Mouse (Mus musculus) CH12.LX (cell line): ENCODE results near the gene Iqcc. TPM values are rescaled to one million over a fixed set of nuclear protein-coding genes. Genes with fewer than 3 reads are reported as not detected.

Experiments used
- DNase-seq: peaks from one replicate; pipeline ENCODE4 v3.0.0-alpha.2; 2013; ENCODE audit errors: extremely low read depth
- H3K27ac ChIP-seq: 2 replicates; pipeline ENCODE4 v1.5.1; 2012; ENCODE audit warnings: low read depth, mild to moderate bottlenecking, control low read depth, moderate library complexity; ENCODE audit not compliant: insufficient read depth
- H3K27me3 ChIP-seq: replicated peaks from 2 replicates; pipeline ENCODE3; 2012; ENCODE audit warnings: inconsistent platforms
- H3K36me3 ChIP-seq, 2 experiments: replicated peaks in 1 of 2; 2 replicates each; pipeline versions ENCODE3 to v1.6.1; 2012; ENCODE audit warnings: inconsistent platforms in 1 of 2, low read length in 1 of 2, mild to moderate bottlenecking in 1 of 2, mixed read lengths in 1 of 2, moderate library complexity in 1 of 2; ENCODE audit not compliant: control insufficient read depth in 1 of 2, insufficient read depth in 1 of 2
- H3K4me1 ChIP-seq, 2 experiments: 2 replicates each; pipeline ENCODE4 v1.6.1; 2012; ENCODE audit warnings: inconsistent platforms in 1 of 2, moderate library complexity in 1 of 2; ENCODE audit not compliant: insufficient read depth in 2 of 2, control insufficient read depth in 1 of 2
- H3K4me2 ChIP-seq: 2 replicates; pipeline ENCODE4 v1.6.1; 2012; ENCODE audit warnings: low read depth, mild to moderate bottlenecking, control low read depth; ENCODE audit not compliant: poor library complexity, insufficient read depth, severe bottlenecking
- H3K4me3 ChIP-seq, 3 experiments: fragments of 150-350 bp in 1 of 3; sonication (generic) in 1 of 3; replicated peaks in 1 of 3; 2 replicates each; pipeline versions ENCODE3 to v1.5.1; 2011 to 2012; ENCODE audit warnings: low read depth in 2 of 3, low read length in 2 of 3, mild to moderate bottlenecking in 2 of 3, moderate library complexity in 2 of 3, control low read depth in 1 of 3, improper control_type of control experiment in 1 of 3, inconsistent platforms in 1 of 3, mixed read lengths in 1 of 3; ENCODE audit not compliant: poor library complexity in 1 of 3
- H3K79me2 ChIP-seq: replicated peaks from 2 replicates; pipeline ENCODE4 v1.6.1; 2012; ENCODE audit warnings: mild to moderate bottlenecking, moderate library complexity; ENCODE audit not compliant: control insufficient read depth, poor library complexity, insufficient read depth, severe bottlenecking; ENCODE audit errors: extremely low read depth
- H3K9ac ChIP-seq: 2 replicates; pipeline ENCODE4 v1.6.1; 2012; ENCODE audit warnings: low read depth, mild to moderate bottlenecking, control low read depth, moderate library complexity; ENCODE audit not compliant: insufficient read depth
- H3K9me3 ChIP-seq: replicated peaks from 2 replicates; pipeline ENCODE3; 2012; ENCODE audit warnings: low read length, inconsistent platforms, mixed read lengths
- BHLHE40 ChIP-seq: IDR thresholded peaks from 2 replicates; pipeline ENCODE4 v1.6.1; 2011; ENCODE audit warnings: mild to moderate bottlenecking, low read depth, low read length, improper control_type of control experiment
- CHD1 ChIP-seq: IDR thresholded peaks from 2 replicates; pipeline ENCODE4 v1.6.1; 2012; ENCODE audit warnings: low read depth, low read length, improper control_type of control experiment, inconsistent platforms
- CHD2 ChIP-seq: IDR thresholded peaks from 2 replicates; pipeline ENCODE4 v1.6.1; 2011; ENCODE audit warnings: low read length, improper control_type of control experiment
- CTCF ChIP-seq, 2 experiments: IDR thresholded peaks in 1 of 2; conservative IDR thresholded peaks in 1 of 2; 2 replicates each; pipeline ENCODE4 v1.5.1; 2011 to 2012; ENCODE audit warnings: low read depth in 2 of 2, low read length in 2 of 2, improper control_type of control experiment in 1 of 2, inconsistent platforms in 1 of 2, mild to moderate bottlenecking in 1 of 2, moderate library complexity in 1 of 2
- E2F4 ChIP-seq: IDR thresholded peaks from 2 replicates; pipeline ENCODE4 v1.6.1; 2011; ENCODE audit warnings: low read depth, low read length, improper control_type of control experiment; ENCODE audit not compliant: insufficient replicate concordance
- ELF1 ChIP-seq: IDR thresholded peaks from 2 replicates; pipeline ENCODE4 v1.6.1; 2014; ENCODE audit warnings: low read depth, mild to moderate bottlenecking, inconsistent platforms, low read length, improper control_type of control experiment
- EP300 ChIP-seq: IDR thresholded peaks from 2 replicates; pipeline ENCODE4 v1.6.1; 2011; ENCODE audit warnings: low read length, improper control_type of control experiment
- ETS1 ChIP-seq: conservative IDR thresholded peaks from 2 replicates; pipeline ENCODE4 v1.6.1; 2012; ENCODE audit warnings: low read depth, mild to moderate bottlenecking, inconsistent platforms, low read length, improper control_type of control experiment, moderate library complexity
- GABPA ChIP-seq: IDR thresholded peaks from 2 replicates; pipeline ENCODE4 v1.6.1; 2012; ENCODE audit warnings: low read depth, low read length, improper control_type of control experiment, inconsistent platforms; ENCODE audit not compliant: insufficient replicate concordance
- HCFC1 ChIP-seq: IDR thresholded peaks from 2 replicates; pipeline ENCODE4 v1.6.1; 2012; ENCODE audit warnings: low read depth, mild to moderate bottlenecking, inconsistent platforms, low read length, improper control_type of control experiment
- IRF4 ChIP-seq: IDR thresholded peaks from 2 replicates; pipeline ENCODE4 v1.6.1; 2014; ENCODE audit warnings: low read depth, mild to moderate bottlenecking, inconsistent platforms, low read length, improper control_type of control experiment
- JUN ChIP-seq: IDR thresholded peaks from 2 replicates; pipeline ENCODE4 v1.6.1; 2011; ENCODE audit warnings: low read depth, mild to moderate bottlenecking, low read length, improper control_type of control experiment, moderate library complexity; ENCODE audit not compliant: insufficient read depth
- JUND ChIP-seq: conservative IDR thresholded peaks from 2 replicates; pipeline ENCODE4 v1.6.1; 2011; ENCODE audit warnings: low read depth, low read length, improper control_type of control experiment
- KAT2A ChIP-seq: IDR thresholded peaks from 2 replicates; pipeline ENCODE4 v1.6.1; 2012; ENCODE audit warnings: low read length, improper control_type of control experiment, inconsistent platforms; ENCODE audit not compliant: insufficient replicate concordance
- MAFK ChIP-seq: IDR thresholded peaks from 2 replicates; pipeline ENCODE4 v1.6.1; 2011; ENCODE audit warnings: low read length, improper control_type of control experiment; ENCODE audit not compliant: insufficient replicate concordance
- MAX ChIP-seq: IDR thresholded peaks from 2 replicates; pipeline ENCODE4 v1.6.1; 2011; ENCODE audit warnings: low read length, improper control_type of control experiment
- MAZ ChIP-seq: IDR thresholded peaks from 2 replicates; pipeline ENCODE4 v1.6.1; 2012; ENCODE audit warnings: low read depth, mild to moderate bottlenecking, inconsistent platforms, low read length, improper control_type of control experiment, moderate library complexity
- MEF2A ChIP-seq: IDR thresholded peaks from 2 replicates; pipeline ENCODE4 v1.6.1; 2014; ENCODE audit warnings: low read depth, mild to moderate bottlenecking, inconsistent platforms, low read length, improper control_type of control experiment, borderline replicate concordance
- MXI1 ChIP-seq: IDR thresholded peaks from 2 replicates; pipeline ENCODE4 v1.6.1; 2011; ENCODE audit warnings: mild to moderate bottlenecking, low read depth, low read length, improper control_type of control experiment
- MYC ChIP-seq: IDR thresholded peaks from 2 replicates; pipeline ENCODE4 v1.6.1; 2011; ENCODE audit warnings: low read depth, mild to moderate bottlenecking, improper control_type of control experiment, low read length
- NRF1 ChIP-seq: IDR thresholded peaks from 2 replicates; pipeline ENCODE4 v1.6.1; 2014; ENCODE audit warnings: low read depth, mild to moderate bottlenecking, inconsistent platforms, low read length, improper control_type of control experiment, moderate library complexity
- PAX5 ChIP-seq: IDR thresholded peaks from 2 replicates; pipeline ENCODE4 v1.6.1; 2012; ENCODE audit warnings: low read length, inconsistent platforms, mixed read lengths
- POLR2A ChIP-seq: IDR thresholded peaks from 2 replicates; pipeline ENCODE4 v1.6.1; 2011; ENCODE audit warnings: low read depth, mild to moderate bottlenecking, improper control_type of control experiment, low read length
- POLR2AphosphoS2 ChIP-seq: IDR thresholded peaks from 2 replicates; pipeline ENCODE4 v1.6.1; 2011; ENCODE audit warnings: low read depth, low read length, improper control_type of control experiment
- RAD21 ChIP-seq: IDR thresholded peaks from 2 replicates; pipeline ENCODE4 v1.6.1; 2011; ENCODE audit warnings: low read depth, mild to moderate bottlenecking, low read length, improper control_type of control experiment, moderate library complexity
- RCOR1 ChIP-seq: conservative IDR thresholded peaks from 2 replicates; pipeline ENCODE4 v1.6.1; 2012; ENCODE audit warnings: low read depth, mild to moderate bottlenecking, inconsistent platforms, low read length, improper control_type of control experiment
- SIN3A ChIP-seq: IDR thresholded peaks from 2 replicates; pipeline ENCODE4 v1.6.1; 2012; ENCODE audit warnings: low read length, improper control_type of control experiment, inconsistent platforms
- SMC3 ChIP-seq: IDR thresholded peaks from 2 replicates; pipeline ENCODE4 v1.6.1; 2011; ENCODE audit warnings: low read depth, low read length, improper control_type of control experiment
- TBP ChIP-seq: conservative IDR thresholded peaks from 2 replicates; pipeline ENCODE4 v1.6.1; 2011; ENCODE audit warnings: low read depth, low read length, improper control_type of control experiment
- TCF12 ChIP-seq: IDR thresholded peaks from 2 replicates; pipeline ENCODE4 v1.6.1; 2014; ENCODE audit warnings: low read depth, mild to moderate bottlenecking, inconsistent platforms, low read length, improper control_type of control experiment
- UBTF ChIP-seq: IDR thresholded peaks from 2 replicates; pipeline ENCODE4 v1.6.1; 2012; ENCODE audit warnings: low read depth, mild to moderate bottlenecking, inconsistent platforms, low read length, improper control_type of control experiment, moderate library complexity
- USF1 ChIP-seq: IDR thresholded peaks from 2 replicates; pipeline ENCODE4 v1.6.1; 2014; ENCODE audit warnings: low read depth, mild to moderate bottlenecking, inconsistent platforms, low read length, improper control_type of control experiment
- USF2 ChIP-seq: conservative IDR thresholded peaks from 2 replicates; pipeline ENCODE4 v1.6.1; 2011; ENCODE audit warnings: low read depth, low read length, improper control_type of control experiment
- ZC3H11A ChIP-seq: IDR thresholded peaks from 2 replicates; pipeline ENCODE4 v1.6.1; 2012; ENCODE audit warnings: low read depth, mild to moderate bottlenecking, inconsistent platforms, low read length, improper control_type of control experiment
- ZKSCAN1 ChIP-seq: IDR thresholded peaks from 2 replicates; pipeline ENCODE4 v1.6.1; 2012; ENCODE audit warnings: low read depth, inconsistent platforms, low read length, improper control_type of control experiment, borderline replicate concordance
- ZMIZ1 ChIP-seq: IDR thresholded peaks from 2 replicates; pipeline ENCODE4 v1.6.1; 2012; ENCODE audit warnings: low read depth, mild to moderate bottlenecking, inconsistent platforms, low read length, improper control_type of control experiment
- ZNF384 ChIP-seq: IDR thresholded peaks from 2 replicates; pipeline ENCODE4 v1.6.1; 2012; ENCODE audit warnings: low read depth, low read length, improper control_type of control experiment, inconsistent platforms
- dilution Hi-C: fragments of 300-500 bp; cut with MboI; formaldehyde crosslinking; loops from 2 replicates; pipeline ENCODE4 v1.14.3; 2020; ENCODE audit warnings: low sequenced_read_pairs; ENCODE audit not compliant: extremely low pct_unique_long_range_greater_than_20kb, extremely low pct_ligation_motif_present
- in situ Hi-C: fragments of 300-500 bp; cut with MboI; formaldehyde crosslinking; loops from 3 replicates; pipeline ENCODE4 v1.14.3; 2019; ENCODE audit warnings: low sequenced_read_pairs, low pct_ligation_motif_present, low pct_unique_long_range_greater_than_20kb, mixed read lengths
- polyA plus RNA-seq: library from polyadenylated mRNA; unstranded; fragments of >175 nt; gene quantifications from 2 replicates; pipeline ENCODE4 v1.2.1, GENCODE M21; 2012; ENCODE audit warnings: low read depth; ENCODE audit not compliant: insufficient read length
- total RNA-seq, 2 experiments: library from RNA; depleted of rRNA; stranded (reverse); fragments of 300-350 nt in 1 of 2; fragments of >200 nt in 1 of 2; gene quantifications; 2 replicates each; pipeline ENCODE4 v1.2.3; 2012 to 2014

The Iqcc gene
- total RNA-seq (2012; rRNA removed) (24.3 and 27.0 TPM in 2 replicates), total RNA-seq (2014; rRNA removed) (15.9 and 18.4 TPM in 2 replicates), polyA plus RNA-seq (13.5 and 14.1 TPM in 2 replicates)

DNA sequence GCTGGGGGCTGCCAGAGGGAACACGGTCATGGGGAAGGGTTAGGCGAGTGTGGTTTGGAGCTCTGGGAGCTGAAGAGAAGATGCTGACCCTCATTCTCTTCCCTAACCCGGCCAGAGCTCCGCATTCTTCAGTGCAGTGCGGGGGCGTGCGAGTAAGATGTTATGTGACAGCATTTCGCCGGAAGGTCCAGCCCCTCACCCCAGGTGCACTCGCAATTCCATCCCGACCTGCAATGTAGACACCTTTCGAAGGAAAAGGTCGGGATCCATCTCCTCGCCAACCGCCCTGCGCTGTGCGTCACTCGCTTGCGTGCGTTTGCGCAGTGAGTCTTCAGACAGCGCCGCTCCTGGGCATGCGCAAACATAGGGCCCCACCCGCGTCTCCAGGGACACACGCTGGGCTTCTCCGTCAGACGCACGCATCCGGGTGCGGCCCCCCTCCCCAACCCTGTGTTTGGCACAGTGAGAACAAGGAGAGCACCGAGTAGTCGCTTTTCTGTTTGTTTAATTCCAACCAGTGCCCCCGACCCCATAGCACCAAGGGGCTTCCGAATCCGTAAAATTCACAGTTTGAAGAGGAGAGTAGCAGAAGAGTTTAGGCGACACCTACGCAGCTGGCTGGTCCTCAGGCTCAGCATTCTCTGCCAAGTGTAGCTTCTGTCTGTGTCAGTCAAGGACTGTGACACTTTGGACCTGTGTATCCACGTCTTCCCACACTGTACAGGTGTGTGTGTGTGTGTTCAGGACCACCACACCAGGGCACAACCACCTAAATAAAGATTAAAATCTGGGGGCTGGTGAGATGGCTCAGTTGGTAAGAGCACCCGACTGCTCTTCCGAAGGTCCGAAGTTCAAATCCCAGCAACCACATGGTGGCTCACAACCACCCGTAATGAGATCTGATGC lies at the start of gene Iqcc:
Gene Iqcc, minus strand, starts transcription at position 314 of the 906 bp plus-strand sequence.
- peak; percentile 94 for DNase-seq
- Histone ChIP-seq H3K9me3 (no peaks in the 10 kb centered on the region), H3K9ac (peak within 1 kb of the TSS; percentile 93), H3K36me3 (peaks cover 20 to 47% of the 10 kb centered on the region in 2 experiments), H3K4me2 (peak within 1 kb of the TSS; percentile 45), H3K4me1 (peaks cover 7 to 52% of the 10 kb centered on the region in 2 experiments), H3K27me3 (no peaks in the 10 kb centered on the region), H3K27ac (peak within 1 kb of the TSS; percentile 84), H3K4me3 (peak within 1 kb of the TSS; percentile 74 to 76 (median 75)), H3K79me2 (no peaks in the 10 kb centered on the region)
- in situ Hi-C loops = loop anchor here (25.0 kb wide), 1 partner anchor 257 kb away; no protein-coding TSS in a partner anchor
- dilution Hi-C loops = no loop called here
- TF ChIP-seq JUN (no peak), MAZ (0 out of 2 replicates have a peak, but pooled peaks have one; percentile 57), MYC (peak; percentile 60; the same call in 1 of the 2 replicates), RCOR1 (0 out of 2 replicates have a peak, but pooled peaks have one; percentile 38), BHLHE40 (no peak), MXI1 (peak; percentile 28; the same call in 1 of the 2 replicates), ZKSCAN1 (peak; percentile 87), GABPA (no peak), TBP (0 out of 2 replicates have a peak, but pooled peaks have one; percentile 51), ZC3H11A (no peak), EP300 (no peak), POLR2A (peak; percentile 92), CTCF (conservative IDR thresholded peaks at IDR 0.05 in 1 of 2, IDR thresholded peaks at IDR 0.05 in 1 of 2; ENCODE audit: low read depth in 2 of 2, low read length in 2 of 2) (peak in 1 of 2 experiments; percentile 13; a peak in 1 of 4 replicates), E2F4 (no peak), IRF4 (no peak), ZMIZ1 (peak; percentile 84), ELF1 (peak; percentile 72), UBTF (no peak), SIN3A (peak; percentile 72), RAD21 (no peak), CHD1 (no peak), SMC3 (no peak), JUND (no peak), MAX (peak; percentile 29; the same call in 1 of the 2 replicates), MEF2A (no peak), HCFC1 (peak; percentile 72), NRF1 (peak; percentile 100), USF1 (no peak), TCF12 (peak; percentile 58; the same call in 1 of the 2 replicates), KAT2A (0 out of 2 replicates have a peak, but pooled peaks have one; percentile 14), CHD2 (peak; percentile 53; the same call in 1 of the 2 replicates), USF2 (no peak), POLR2AphosphoS2 (peak; percentile 95), ZNF384 (no peak), MAFK (no peak), ETS1 (no peak), PAX5 (no peak)
